ENCODE assay signal across 20 mouse cellular contexts in the genomic region with DNA sequence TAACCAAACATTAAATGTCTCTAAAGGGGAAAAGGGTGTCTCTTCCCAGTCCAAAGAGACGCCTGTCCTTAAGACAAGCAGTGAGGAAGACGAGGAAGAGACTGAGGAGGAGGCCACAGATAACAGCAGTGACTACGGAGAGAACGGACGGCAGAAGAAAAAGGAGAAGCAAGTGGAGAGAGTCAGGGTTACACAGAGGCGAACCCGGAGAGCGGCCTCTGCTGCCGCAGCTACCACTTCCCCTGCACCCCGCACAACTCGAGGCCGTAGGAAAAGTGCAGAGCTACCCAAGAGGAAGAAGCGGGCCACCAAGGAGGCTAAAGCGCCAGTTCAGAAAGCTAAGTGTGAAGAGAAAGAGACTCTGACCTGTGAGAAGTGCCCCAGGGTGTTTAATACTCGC. TPM values are rescaled to one million over a fixed set of nuclear protein-coding genes. Genes with fewer than 3 reads are reported as not detected.
DNase-seq lines count a peak whose midpoint lies in the region; ATAC-seq lines count a peak whose summit lies in the region.
"Had no signal": no experiment of that assay in that cellular context is flagged by ENCODE, and none has a peak within 500 bp of the region (broad histone marks: within the 10 kb centered on the region; RNA-seq: fewer than 3 reads in every experiment).

No protein-coding gene starts in this region.

- H3K4me3 ChIP-seq in liver, embryonic 13.5 days (replicated peaks), result no peak overlapping the region
- no peak overlapping the region for H3K4me3 ChIP-seq in forebrain, embryonic 15.5 days
- H3K4me3 ChIP-seq: forebrain, embryonic 12.5 days; hindbrain, embryonic 12.5 days; midbrain, embryonic 13.5 days; neural tube, embryonic 15.5 days had no signal

- no peaks in the 10 kb centered on the region for H3K9me3 ChIP-seq in liver, embryonic 13.5 days (replicated peaks)
- 0 out of 2 replicates have a peak, but pooled peaks cover 4% of the 10 kb centered on the region for H3K9me3 ChIP-seq in forebrain, embryonic 15.5 days
- H3K9me3 ChIP-seq: forebrain, embryonic 12.5 days; midbrain, embryonic 13.5 days; neural tube, embryonic 15.5 days had no signal

- H3K4me1 ChIP-seq in liver, embryonic 13.5 days (replicated peaks), result peaks cover 32% of the 10 kb centered on the region
- no peaks in the 10 kb centered on the region for H3K4me1 ChIP-seq in forebrain, embryonic 15.5 days
- H3K4me1 ChIP-seq: forebrain, embryonic 12.5 days; hindbrain, embryonic 12.5 days; midbrain, embryonic 13.5 days; neural tube, embryonic 15.5 days had no signal

- WGBS in liver, embryonic 13.5 days (ENCODE audit: insufficient replicate concordance), result 40% methylated on average over 15 of the region's 15 CpGs
- 85% methylated on average over 15 of the region's 15 CpGs for WGBS in forebrain, embryonic 15.5 days

- no peaks in the 10 kb centered on the region for H3K27me3 ChIP-seq in liver, embryonic 13.5 days
- no peaks in the 10 kb centered on the region for H3K27me3 ChIP-seq in forebrain, embryonic 15.5 days
- H3K27me3 ChIP-seq: forebrain, embryonic 12.5 days; hindbrain, embryonic 12.5 days; midbrain, embryonic 13.5 days; neural tube, embryonic 15.5 days had no signal

- H3K9ac ChIP-seq in liver, embryonic 13.5 days, result peak overlapping the region; percentile 15; the same call in 1 of the 2 replicates
- H3K9ac ChIP-seq in forebrain, embryonic 15.5 days (replicated peaks), result no peak overlapping the region
- H3K9ac ChIP-seq: forebrain, embryonic 12.5 days; hindbrain, embryonic 12.5 days; midbrain, embryonic 13.5 days; neural tube, embryonic 15.5 days had no signal

- peak; percentile 79 for ATAC-seq in common myeloid progenitor, adult 5-6 weeks (replicated peaks; ENCODE audit: low read depth, poor library complexity, severe bottlenecking)
- no peak for ATAC-seq in liver, embryonic 13.5 days (ENCODE audit: low read depth)
- no peak for ATAC-seq in forebrain, embryonic 15.5 days (replicated peaks)
- ATAC-seq: inflammation-experienced regulatory T-cells, adult 6 months; midbrain, embryonic 13.5 days had no signal

- H3K27ac ChIP-seq in liver, embryonic 13.5 days, result peak overlapping the region; percentile 54
- no peak overlapping the region for H3K27ac ChIP-seq in forebrain, embryonic 15.5 days (replicated peaks)
- H3K27ac ChIP-seq: forebrain, embryonic 12.5 days; hindbrain, embryonic 12.5 days; midbrain, embryonic 13.5 days; neural tube, embryonic 15.5 days; stomach, postnatal 0 days had no signal

- peaks cover 41% of the 10 kb centered on the region for H3K36me3 ChIP-seq in liver, embryonic 13.5 days
- H3K36me3 ChIP-seq in forebrain, embryonic 15.5 days, result peaks cover 22% of the 10 kb centered on the region

- H3K4me2 ChIP-seq in liver, embryonic 13.5 days, result no peak overlapping the region
- no peak overlapping the region for H3K4me2 ChIP-seq in forebrain, embryonic 15.5 days (replicated peaks)
- H3K4me2 ChIP-seq: forebrain, embryonic 12.5 days; hindbrain, embryonic 12.5 days; midbrain, embryonic 13.5 days; neural tube, embryonic 15.5 days had no signal

- peak; percentile 72 for DNase-seq in MEL-GATA-1-ER (ENCODE audit: extremely low read depth, low read depth)
- DNase-seq in liver, embryonic 13.5 days, result no peak
- peak; percentile 7 to 40 for DNase-seq in monocyte, adult 2 months (ENCODE audit: low read depth in 1 of 2, low spot score in 2 of 2)
- DNase-seq in frontal cortex, postnatal 36 days (ENCODE audit: low spot score in 2 of 2), result no peak
- no peak for DNase-seq in adrenal gland, postnatal 36 days
- DNase-seq: adrenal gland, postnatal 14 days; cerebellum, adult 2 months; cerebellum, postnatal 36 days; gastrocnemius, postnatal 10 days; kidney, adult 8-10 months; kidney, postnatal 25 days; lung, adult 2 months had no signal

RNA-seq across cellular contexts. Expression of gene B130006D01Rik, which starts 26.2 kb away (rescaled TPM):
- 1.5 and 1.6 TPM in 2 replicates for total RNA-seq in common myeloid progenitor, adult 5-6 weeks (2017)
- polyA plus RNA-seq in liver, embryonic 13.5 days (2015; fragmentation: Nextera tagmentation; extraction: Ambion mirVana), result 0.37 and 0.44 TPM in 2 replicates
- 1.4 and 1.9 TPM in 2 replicates for polyA plus RNA-seq in forebrain, embryonic 15.5 days (2015; fragmentation: Nextera tagmentation; extraction: Ambion mirVana)
- total RNA-seq in adrenal gland, postnatal 36 days (2021), result under 1 TPM; 0.53 to 0.73 TPM

RNA-seq across cellular contexts. Expression of gene Zfp652, which starts 37.1 kb away (rescaled TPM):
- total RNA-seq in common myeloid progenitor, adult 5-6 weeks (2017), result 19.7 and 22.2 TPM in 2 replicates
- 5.9 and 6.3 TPM in 2 replicates for polyA plus RNA-seq in liver, embryonic 13.5 days (2015; fragmentation: Nextera tagmentation; extraction: Ambion mirVana)
- polyA plus RNA-seq in forebrain, embryonic 15.5 days (2015; fragmentation: Nextera tagmentation; extraction: Ambion mirVana), result 32.5 and 35.4 TPM in 2 replicates
- total RNA-seq in adrenal gland, postnatal 36 days (2021), result 10 to 100 TPM; 40.2 to 47.4 TPM

Comparison
In these comparisons a context has a peak if more than half of its experiments do, and no peak if none do; other contexts are left out.
1. DNase-seq: peak in MEL-GATA-1-ER (single experiment) and monocyte, adult 2 months (2 of 2); none in liver, embryonic 13.5 days (single experiment), frontal cortex, postnatal 36 days (0 of 2) and adrenal gland, postnatal 36 days (0 of 2).